Mouse (Mus musculus): ENCODE measurements around the gene Etl4.

The Etl4 gene

DNA sequence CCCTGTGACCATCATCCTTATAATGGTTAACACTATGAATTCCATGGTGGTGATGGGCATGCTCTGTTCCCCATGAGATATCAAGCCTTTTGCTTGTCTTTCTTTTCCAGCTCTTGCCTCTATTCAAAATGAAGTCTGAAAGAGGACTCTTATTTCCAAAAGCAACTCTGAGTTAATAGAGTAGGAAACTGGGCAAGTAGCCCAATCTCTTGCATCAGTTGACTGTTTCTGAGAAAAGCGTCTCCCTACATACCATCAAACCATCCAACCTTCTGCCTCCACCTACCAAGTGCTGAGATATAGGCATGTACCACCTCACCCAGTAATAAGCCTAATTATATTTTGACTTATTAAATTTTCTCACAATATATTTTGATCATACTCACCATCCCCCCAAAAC, 658.9 kb downstream of the Etl4 start:
- DNase-seq (ENCODE audit: low spot score): no peak

GRCm38 (mm10) chr2:20571940-20572339, 662.4 kb downstream of the Etl4 start:
- no peak for DNase-seq (ENCODE audit: low spot score)

- no peak for DNase-seq (ENCODE audit: low spot score)
These were observed 670.8 kb downstream of the Etl4 start for GRCm38 (mm10) chr2:20580331-20580730.

DNA sequence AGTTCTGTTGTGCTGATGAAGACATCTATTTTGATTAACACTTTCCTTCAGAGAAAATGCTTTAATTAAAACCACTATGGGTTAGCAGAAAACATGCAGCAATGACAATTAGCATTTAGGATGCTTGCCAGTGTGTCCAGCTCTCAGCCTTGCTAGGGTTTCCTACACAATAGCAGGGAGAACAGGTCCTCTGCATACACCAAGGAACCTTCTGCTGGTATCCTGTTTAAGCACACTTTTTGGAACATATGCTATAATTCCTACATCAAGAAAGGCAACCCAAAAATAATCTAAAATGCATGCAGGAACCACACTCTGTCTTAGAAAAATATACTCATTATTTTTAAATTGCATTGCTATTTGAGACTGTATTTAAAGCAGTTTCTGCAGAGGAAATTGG, 673.5 kb downstream of the Etl4 start:
- DNase-seq (ENCODE audit: low spot score): no peak

DNA sequence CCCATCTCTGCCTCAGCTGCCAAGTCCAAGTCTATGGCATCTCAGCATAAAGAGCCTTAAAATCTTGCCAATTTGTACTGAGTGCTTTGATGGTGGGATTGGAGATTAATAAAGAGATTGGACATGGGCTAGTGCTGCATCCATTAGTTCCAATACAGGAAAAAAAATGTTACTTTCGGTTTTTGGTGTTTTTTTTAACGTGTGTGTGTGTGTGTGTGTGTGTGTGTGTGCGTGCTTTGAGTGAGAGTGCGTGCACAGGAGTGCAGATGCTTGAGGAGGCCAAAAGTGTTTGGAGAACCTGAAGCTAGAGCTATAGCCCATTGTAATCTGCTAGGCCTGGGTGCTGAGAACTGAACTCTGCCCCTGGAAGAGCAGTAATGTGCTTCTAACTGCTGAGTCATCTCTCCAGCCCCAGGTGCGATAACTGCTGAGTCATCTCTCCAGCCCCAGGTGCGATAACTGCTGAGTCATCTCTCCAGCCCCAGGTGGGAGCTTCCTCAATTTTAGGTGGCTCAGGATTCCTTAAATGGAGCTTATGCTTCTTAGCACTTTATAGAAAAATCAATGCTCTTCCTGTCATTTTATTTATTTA, 674.1 kb downstream of the Etl4 start:
- DNase-seq (ENCODE audit: low spot score): no peak

GRCm38 (mm10) chr2:20587913-20588312, 678.3 kb downstream of the Etl4 start:
- no peak for DNase-seq (ENCODE audit: low spot score)

DNA sequence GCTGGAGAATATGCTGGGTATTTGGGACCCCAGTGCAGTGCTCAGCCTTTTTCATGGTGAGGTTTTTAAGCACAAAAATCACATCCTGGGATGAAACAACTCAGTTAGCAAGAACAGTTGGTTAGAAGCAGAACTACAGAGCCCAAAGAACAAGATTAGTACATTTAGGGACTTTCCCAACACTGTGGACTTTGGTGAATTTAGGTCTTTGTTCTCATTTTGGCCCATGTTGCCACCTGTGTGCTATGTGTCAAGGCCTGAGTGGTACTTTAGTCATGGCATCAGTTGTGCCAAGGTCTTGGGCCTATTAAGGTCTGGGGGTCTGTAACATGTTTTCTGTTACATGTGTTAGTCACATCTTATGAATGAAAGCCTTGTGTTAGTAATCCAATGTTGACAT, 679.1 kb downstream of the Etl4 start:
- DNase-seq (ENCODE audit: low spot score): no peak

DNA sequence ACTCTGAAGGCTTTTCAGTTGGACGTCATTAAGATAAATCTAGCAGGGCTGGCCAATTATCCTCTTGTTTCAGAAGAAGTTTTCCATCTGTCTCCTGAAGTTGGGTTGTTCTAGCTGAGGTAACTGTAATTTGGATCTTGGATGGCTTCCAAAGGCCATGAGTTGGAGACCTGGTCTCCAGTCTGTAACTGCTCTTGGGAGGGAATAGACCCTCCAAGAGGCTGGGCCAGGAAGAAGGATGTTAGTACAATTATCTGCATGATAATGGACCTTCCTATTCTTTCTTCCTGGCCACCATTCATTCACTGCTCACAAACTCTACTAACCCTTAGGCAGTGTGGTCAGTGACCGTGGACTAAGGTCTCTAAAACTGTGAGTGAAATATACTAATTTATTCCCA, 684.5 kb downstream of the Etl4 start:
- no peak for DNase-seq (ENCODE audit: low spot score)

DNA sequence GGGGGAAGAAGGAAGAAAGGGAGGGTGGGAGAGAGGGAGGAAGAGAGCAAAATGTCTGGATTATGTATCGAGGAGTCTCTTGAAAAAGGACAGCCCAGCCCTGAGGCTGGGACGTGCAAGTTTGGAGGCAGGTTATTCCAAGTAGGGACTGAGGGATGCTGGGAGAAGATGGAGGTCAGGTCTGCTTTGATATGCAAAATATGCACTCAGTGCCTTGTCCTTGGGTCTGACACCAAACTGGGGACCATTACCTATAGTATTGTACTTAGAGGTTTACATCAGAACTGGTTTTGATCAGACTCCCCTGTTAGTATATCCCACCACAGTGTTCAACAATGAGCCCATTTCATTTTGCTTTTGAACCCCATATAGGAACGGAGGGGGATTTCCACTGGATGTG, 685.4 kb downstream of the Etl4 start:
- DNase-seq (ENCODE audit: low spot score): no peak

DNA sequence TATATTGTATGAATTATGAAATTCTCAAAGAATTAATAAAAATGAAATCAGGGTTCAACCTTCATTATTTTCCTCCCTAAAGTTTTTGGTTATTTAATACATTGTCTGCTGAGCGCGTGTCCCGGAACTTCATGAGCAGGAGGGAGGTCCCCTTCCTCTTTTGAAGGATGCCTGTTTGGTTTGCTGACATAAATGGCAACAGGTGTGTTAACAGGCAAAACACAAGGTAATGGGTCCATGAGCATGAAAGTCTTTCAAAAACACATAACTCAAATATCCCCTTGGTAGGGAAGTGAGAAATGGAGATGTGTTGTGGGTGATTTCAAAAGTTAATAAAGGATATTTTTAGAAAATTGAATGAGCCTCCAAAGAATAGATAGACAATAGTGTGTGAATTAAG, 687.0 kb downstream of the Etl4 start:
- DNase-seq (ENCODE audit: low spot score): no peak

GRCm38 (mm10) chr2:20597193-20597592, 687.6 kb downstream of the Etl4 start:
- no peak for DNase-seq (ENCODE audit: low spot score)

- DNase-seq (ENCODE audit: low spot score): no peak
These were observed 693.1 kb downstream of the Etl4 start for GRCm38 (mm10) chr2:20602656-20603055.

DNA sequence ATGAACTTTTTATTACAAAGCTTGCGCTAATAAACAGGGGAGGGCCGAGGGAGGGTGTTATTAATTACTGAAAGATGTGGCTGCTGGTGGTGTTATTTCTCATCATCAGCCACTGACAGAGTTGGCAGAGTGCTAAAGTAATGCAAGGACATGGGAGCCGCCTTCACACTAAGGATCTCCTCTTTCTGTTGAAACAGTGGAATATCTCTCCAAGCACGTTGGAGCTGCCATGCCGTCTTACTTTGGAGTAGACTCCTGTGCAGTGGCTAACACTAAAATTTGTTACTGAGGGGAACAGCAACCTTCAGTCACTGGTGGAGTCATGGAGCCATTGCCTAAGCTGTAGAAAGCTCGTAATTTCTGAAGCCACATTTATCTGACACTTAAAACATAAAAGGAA, 694.0 kb downstream of the Etl4 start:
- DNase-seq (ENCODE audit: low spot score): no peak

DNA sequence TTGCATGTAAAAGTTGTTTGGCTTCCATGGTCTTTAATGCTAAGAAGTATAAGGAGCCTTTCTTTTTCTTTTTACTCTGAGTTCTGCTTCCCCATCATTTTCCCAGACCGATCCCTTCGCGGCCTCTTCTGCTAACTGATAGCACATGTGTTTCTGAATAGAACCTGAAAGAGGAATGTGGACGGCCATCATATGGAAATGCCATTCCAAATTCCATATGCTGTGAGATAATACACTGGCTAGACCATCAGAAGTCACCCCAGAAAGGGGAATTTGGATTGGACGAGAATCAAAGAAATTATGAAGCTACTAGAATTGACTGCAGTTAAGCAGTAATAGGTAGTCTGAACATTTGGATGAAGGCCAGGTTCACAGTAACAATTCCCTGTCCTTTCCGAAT, 694.4 kb downstream of the Etl4 start:
- DNase-seq (ENCODE audit: low spot score): no peak

- DNase-seq (ENCODE audit: low spot score): no peak
These were observed 699.6 kb downstream of the Etl4 start for GRCm38 (mm10) chr2:20609203-20609602.

GRCm38 (mm10) chr2:20615948-20616347, 706.4 kb downstream of the Etl4 start:
- peak; percentile 46 for DNase-seq (ENCODE audit: low spot score)

GRCm38 (mm10) chr2:20618396-20618795, 708.8 kb downstream of the Etl4 start:
- no peak for DNase-seq (ENCODE audit: low spot score)

DNA sequence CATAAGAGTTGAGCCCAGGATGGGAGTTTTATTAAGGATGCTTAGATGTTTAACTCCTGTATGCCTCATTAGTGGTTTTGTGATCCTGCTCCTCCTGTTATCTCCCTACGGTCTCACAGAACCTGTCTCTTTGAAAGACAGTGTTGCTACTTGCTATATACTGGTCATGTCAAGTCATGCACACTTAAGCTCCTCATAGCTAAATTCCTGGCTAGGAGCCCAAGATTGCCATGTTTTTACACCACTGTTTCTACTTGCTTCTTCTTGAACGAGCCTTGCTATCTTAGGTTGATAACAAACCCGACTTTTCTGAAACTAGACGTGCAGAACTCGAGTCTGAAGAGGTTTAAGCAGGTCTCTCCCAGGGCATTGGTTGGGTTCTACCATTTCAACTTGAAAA, 710.3 kb downstream of the Etl4 start:
- no peak for DNase-seq (ENCODE audit: low spot score)

- DNase-seq (ENCODE audit: low spot score): no peak
These were observed 719.7 kb downstream of the Etl4 start for GRCm38 (mm10) chr2:20629156-20629712.

DNA sequence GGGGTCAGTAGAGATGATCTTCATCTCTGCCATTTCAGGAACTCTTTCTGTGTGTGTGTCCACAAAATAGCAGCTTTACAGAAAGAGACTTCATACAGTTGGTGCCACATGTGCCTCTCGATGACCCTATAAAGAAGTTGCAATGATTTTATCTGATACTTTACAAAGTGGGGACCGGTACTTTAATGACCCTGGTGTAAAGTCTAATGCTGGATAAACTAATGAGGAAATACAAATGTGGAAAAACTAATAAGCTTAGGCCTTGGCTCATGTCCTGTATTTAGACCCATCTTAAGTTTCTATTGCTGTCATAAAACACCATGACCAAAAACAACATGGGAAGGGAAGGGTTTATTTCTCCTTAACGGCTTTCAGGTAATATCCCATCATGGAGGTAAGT, 729.0 kb downstream of the Etl4 start:
- no peak for DNase-seq (ENCODE audit: low spot score)

GRCm38 (mm10) chr2:20639721-20640120, 730.1 kb downstream of the Etl4 start:
- DNase-seq (ENCODE audit: low spot score): no peak

DNA sequence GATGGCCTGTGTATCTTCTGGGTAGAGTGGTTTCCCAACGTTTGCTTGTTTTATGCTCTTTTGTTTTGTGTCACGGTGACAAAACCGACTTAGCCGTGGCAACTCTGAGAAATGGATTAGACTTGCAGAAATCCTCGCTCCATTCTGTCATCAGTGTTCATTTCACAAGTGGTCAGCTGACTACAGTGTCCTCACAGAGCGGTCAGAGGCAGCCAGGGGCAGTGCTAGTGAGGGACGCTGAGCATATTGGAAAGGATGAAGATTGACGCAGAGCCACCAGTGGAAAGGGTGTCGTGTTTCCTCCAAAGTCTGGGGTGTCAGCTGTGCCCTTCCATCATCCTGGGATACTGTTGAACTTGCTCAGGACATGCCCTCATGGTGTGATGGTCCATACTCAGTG, 733.2 kb downstream of the Etl4 start:
- DNase-seq (ENCODE audit: low spot score): no peak

DNA sequence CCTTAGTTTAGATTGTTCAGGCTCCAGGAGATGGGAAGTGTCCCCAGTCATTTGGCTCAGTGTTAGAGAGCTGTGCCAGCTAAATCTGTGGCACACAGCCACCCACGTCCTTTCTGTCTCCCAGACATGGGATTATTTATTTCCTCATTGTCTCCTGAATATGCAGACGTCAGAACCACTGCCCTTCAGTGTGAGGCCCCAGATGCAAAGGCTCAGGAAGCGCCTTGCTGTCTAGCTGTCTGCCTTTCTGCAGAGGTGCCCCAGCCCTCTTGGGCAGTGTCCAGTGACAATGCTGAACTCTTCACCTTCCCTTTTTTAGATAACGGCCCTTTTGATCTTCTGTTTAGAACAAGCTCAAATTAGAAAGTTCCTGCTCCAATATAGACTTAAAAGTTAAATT, 740.2 kb downstream of the Etl4 start:
- DNase-seq (ENCODE audit: low spot score): no peak

DNA sequence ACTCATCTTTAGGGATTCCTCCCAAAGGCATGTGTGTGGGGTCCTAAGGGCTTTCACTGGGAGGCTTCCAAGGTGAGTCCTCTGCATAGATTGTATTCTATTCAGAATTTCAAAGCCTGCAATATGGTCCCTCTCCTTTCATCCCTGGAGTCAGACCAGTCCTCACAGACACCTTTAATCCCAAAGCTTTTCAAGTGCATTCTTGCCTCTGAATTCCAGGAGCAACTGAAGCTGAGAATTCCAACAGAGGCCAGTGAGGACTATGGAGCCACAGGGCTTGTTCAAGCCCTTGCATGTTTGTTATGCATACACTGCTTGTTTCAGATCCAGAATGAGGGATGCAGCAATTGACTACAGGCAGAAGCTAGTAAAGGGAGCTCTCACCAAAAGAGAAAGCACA, 743.5 kb downstream of the Etl4 start:
- DNase-seq (ENCODE audit: low spot score): no peak

GRCm38 (mm10) chr2:20654058-20654457, 744.5 kb downstream of the Etl4 start:
- no peak for DNase-seq (ENCODE audit: low spot score)
